Mouse (Mus musculus): Measurements from ENCODE around the gene AU022252. TPM values are rescaled to one million over a fixed set of nuclear protein-coding genes. Genes with fewer than 3 reads are reported as not detected.
A peak's percentile ranks its signal among the peaks of the same experiment; 100 is the strongest.

Gene AU022252
- polyA plus RNA-seq, 1 experiment from 2014 or later: 32.5 TPM

GRCm38 (mm10) chr4:119254012-119254618, 21.6 kb upstream of the AU022252 start:
- Histone ChIP-seq H3K27ac (peak overlapping the region; percentile 60), H3K9me3 (no peaks in the 10 kb centered on the region), H3K4me1 (replicated peaks) (peaks cover 16% of the 10 kb centered on the region), H3K9ac (peak overlapping the region; percentile 58), H3K4me3 (no peak overlapping the region), H3K4me2 (no peak overlapping the region), H3K36me3 (no peaks in the 10 kb centered on the region), H3K27me3 (no peaks in the 10 kb centered on the region)
- peak; percentile 55 for ATAC-seq (ENCODE audit: low FRiP score)
- 24% methylated on average over 9 of the region's 9 CpGs for WGBS

GRCm38 (mm10) chr4:119252025-119252808, 19.7 kb upstream of the AU022252 start:
- Histone ChIP-seq H3K9me3 (no peaks in the 10 kb centered on the region), H3K9ac (no peak overlapping the region), H3K4me3 (no peak overlapping the region), H3K4me2 (no peak overlapping the region), H3K36me3 (peaks cover 15% of the 10 kb centered on the region), H3K4me1 (replicated peaks) (peaks cover 25% of the 10 kb centered on the region), H3K27ac (no peak overlapping the region), H3K27me3 (no peaks in the 10 kb centered on the region)
- no peak for ATAC-seq (ENCODE audit: low FRiP score)
- 72% methylated on average over 7 of the region's 7 CpGs for whole genome bisulfite sequencing

- no peak for ATAC-seq (ENCODE audit: low FRiP score)
Observed at GRCm38 (mm10) chr4:119248407-119248965, 16.0 kb upstream of the AU022252 start.

GRCm38 (mm10) chr4:119247462-119248235, 15.1 kb upstream of the AU022252 start:
- Histone ChIP-seq H3K36me3 (peaks cover 61% of the 10 kb centered on the region), H3K27me3 (no peaks in the 10 kb centered on the region), H3K4me3 (no peak overlapping the region), H3K9me3 (no peaks in the 10 kb centered on the region), H3K4me2 (no peak overlapping the region), H3K27ac (peak overlapping the region; percentile 50), H3K4me1 (replicated peaks) (peaks cover 15% of the 10 kb centered on the region), H3K9ac (0 out of 2 replicates have a peak overlapping the region, but pooled peaks have one; percentile 35)
- WGBS: 27% methylated on average over 13 of the region's 13 CpGs
- ATAC-seq (ENCODE audit: low FRiP score): peak; percentile 62

More at GRCm38 (mm10) chr4:119248407-119248965, 16.0 kb upstream of the AU022252 start:
- Histone ChIP-seq H3K27ac (no peak overlapping the region), H3K4me2 (no peak overlapping the region), H3K4me1 (replicated peaks) (peaks cover 15% of the 10 kb centered on the region), H3K27me3 (no peaks in the 10 kb centered on the region), H3K36me3 (peaks cover 52% of the 10 kb centered on the region), H3K9me3 (no peaks in the 10 kb centered on the region), H3K9ac (no peak overlapping the region), H3K4me3 (no peak overlapping the region)
- 90% methylated on average over 11 of the region's 11 CpGs for WGBS

DNA sequence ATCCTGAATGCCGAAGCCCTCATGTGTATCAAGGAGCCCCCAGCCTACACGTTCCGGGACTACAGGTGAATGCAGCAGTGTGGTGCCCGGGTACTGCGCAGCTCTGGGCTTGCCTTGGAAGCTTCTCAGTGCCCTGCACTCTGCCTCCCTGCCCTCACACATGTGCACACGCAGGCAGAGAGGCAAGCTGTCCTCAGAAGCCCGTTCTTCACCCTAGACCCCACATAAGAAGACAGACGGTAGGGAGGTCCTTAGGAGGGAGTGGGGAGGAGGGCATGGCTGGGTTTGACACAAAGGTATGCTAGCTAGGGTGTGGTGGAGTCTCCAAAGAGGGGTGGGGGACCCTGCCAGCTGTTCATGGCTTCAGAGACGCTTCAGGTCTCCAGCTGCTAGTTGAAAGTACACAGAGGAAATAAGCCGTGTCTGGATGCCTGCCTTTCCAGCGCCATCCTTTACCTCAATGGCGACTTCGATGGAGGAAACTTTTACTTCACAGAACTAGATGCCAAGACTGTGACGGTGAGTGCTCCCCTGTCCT, 14.2 kb upstream of the AU022252 start:
- 0 out of 2 replicates have a peak overlapping the region, but pooled peaks have one; percentile 50 for H3K27ac ChIP-seq
- H3K4me3 ChIP-seq: no peak overlapping the region
- H3K27me3 ChIP-seq: no peaks in the 10 kb centered on the region
- no peak; the same call in 1 of the 2 replicates for ATAC-seq (ENCODE audit: low FRiP score)
- WGBS: 75% methylated on average over 14 of the region's 14 CpGs
- H3K36me3 ChIP-seq: peaks cover 70% of the 10 kb centered on the region
- no peak overlapping the region for H3K4me2 ChIP-seq
- H3K4me1 ChIP-seq (replicated peaks): peaks cover 15% of the 10 kb centered on the region
- H3K9ac ChIP-seq: 0 out of 2 replicates have a peak overlapping the region, but pooled peaks have one; percentile 8
- H3K9me3 ChIP-seq: no peaks in the 10 kb centered on the region

GRCm38 (mm10) chr4:119245961-119246360, 13.4 kb upstream of the AU022252 start:
- peaks cover 78% of the 10 kb centered on the region for H3K36me3 ChIP-seq
- ATAC-seq (ENCODE audit: low FRiP score): no peak
- H3K27ac ChIP-seq: no peak overlapping the region
- H3K4me2 ChIP-seq: no peak overlapping the region
- H3K9me3 ChIP-seq: no peaks in the 10 kb centered on the region
- 86% methylated on average over 9 of the region's 9 CpGs for WGBS
- no peak overlapping the region for H3K4me3 ChIP-seq
- H3K27me3 ChIP-seq: no peaks in the 10 kb centered on the region
- peaks cover 15% of the 10 kb centered on the region for H3K4me1 ChIP-seq (replicated peaks)
- no peak overlapping the region for H3K9ac ChIP-seq

GRCm38 (mm10) chr4:119245556-119245955, 13.0 kb upstream of the AU022252 start:
- no peaks in the 10 kb centered on the region for H3K9me3 ChIP-seq
- H3K36me3 ChIP-seq: peaks cover 81% of the 10 kb centered on the region
- peaks cover 15% of the 10 kb centered on the region for H3K4me1 ChIP-seq (replicated peaks)
- no peaks in the 10 kb centered on the region for H3K27me3 ChIP-seq
- WGBS: 81% methylated on average over 7 of the region's 7 CpGs
- no peak overlapping the region for H3K4me3 ChIP-seq
- H3K9ac ChIP-seq: no peak overlapping the region
- no peak for ATAC-seq (ENCODE audit: low FRiP score)
- H3K4me2 ChIP-seq: no peak overlapping the region
- H3K27ac ChIP-seq: 0 out of 2 replicates have a peak overlapping the region, but pooled peaks have one; percentile 2

DNA sequence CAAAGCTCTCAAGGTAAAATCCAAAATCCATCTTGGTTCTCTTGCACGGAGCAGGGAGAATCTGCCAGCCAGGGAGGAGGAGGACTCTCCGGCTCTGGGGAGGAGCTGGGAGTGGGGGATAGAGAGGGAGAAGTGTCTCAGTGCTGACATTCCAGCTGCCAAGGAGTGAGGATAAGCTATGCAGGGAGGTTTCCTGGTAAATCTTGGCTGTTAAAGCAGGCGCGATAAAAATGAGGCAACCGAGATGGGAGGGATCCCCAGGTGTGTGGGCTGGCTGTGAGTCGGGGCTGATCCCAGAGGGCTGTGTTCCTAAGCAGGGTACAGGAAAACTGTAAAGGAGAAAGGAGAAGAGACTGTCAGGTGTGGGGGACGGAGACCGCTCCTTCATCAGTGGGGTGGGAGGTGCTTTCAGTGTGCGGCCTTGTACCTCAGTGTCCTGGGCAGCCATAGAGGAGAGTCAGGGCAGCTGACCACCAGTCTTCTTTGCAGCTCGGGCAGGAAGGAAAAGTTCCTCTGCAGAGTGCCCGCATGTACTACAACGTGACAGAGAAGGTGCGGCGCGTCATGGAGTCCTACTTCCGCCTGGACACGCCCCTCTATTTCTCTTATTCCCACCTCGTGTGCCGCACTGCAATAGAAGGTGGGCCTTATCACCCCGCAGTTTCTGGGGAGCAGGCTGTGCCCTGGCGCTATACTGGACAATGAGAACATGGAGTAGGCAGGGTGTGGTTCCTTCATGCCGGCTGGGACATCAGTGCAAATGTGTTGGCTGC, 12.1 kb upstream of the AU022252 start:
- 82% methylated on average over 22 of the region's 22 CpGs for WGBS
- H3K27me3 ChIP-seq: no peaks in the 10 kb centered on the region
- H3K9me3 ChIP-seq: no peaks in the 10 kb centered on the region
- H3K4me3 ChIP-seq: no peak overlapping the region
- H3K27ac ChIP-seq: no peak overlapping the region
- H3K36me3 ChIP-seq: peaks cover 81% of the 10 kb centered on the region
- no peak overlapping the region for H3K4me2 ChIP-seq
- no peak for ATAC-seq (ENCODE audit: low FRiP score)
- H3K4me1 ChIP-seq (replicated peaks): peaks cover 15% of the 10 kb centered on the region
- H3K9ac ChIP-seq: no peak overlapping the region

- Histone ChIP-seq H3K4me1 (replicated peaks) (peaks cover 14% of the 10 kb centered on the region), H3K27me3 (no peaks in the 10 kb centered on the region), H3K4me3 (no peak overlapping the region), H3K9me3 (no peaks in the 10 kb centered on the region), H3K36me3 (peaks cover 72% of the 10 kb centered on the region), H3K4me2 (no peak overlapping the region), H3K9ac (no peak overlapping the region), H3K27ac (no peak overlapping the region)
- 96% methylated on average over 12 of the region's 12 CpGs for WGBS
- no peak for ATAC-seq (ENCODE audit: low FRiP score)
Observed at GRCm38 (mm10) chr4:119242571-119242970, 10.1 kb upstream of the AU022252 start.

DNA sequence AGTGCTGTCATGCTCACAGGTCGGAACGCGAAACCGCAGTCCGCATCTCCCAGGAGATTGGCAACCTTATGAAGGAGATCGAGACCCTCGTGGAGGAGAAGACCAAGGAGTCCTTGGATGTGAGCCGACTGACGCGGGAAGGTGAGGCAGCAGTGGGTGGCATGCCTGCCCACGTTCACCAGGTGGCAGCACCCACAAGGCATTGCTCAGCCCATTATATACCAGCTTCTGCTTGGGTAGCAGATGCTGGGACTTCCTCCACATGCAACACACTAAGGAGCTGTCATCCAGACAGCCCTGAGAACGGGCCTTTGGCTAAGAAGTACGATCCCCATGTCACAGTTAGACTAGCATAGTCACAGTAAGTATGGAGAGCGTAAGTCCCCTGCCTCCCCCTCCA, 9.2 kb upstream of the AU022252 start:
- Histone ChIP-seq H3K36me3 (peaks cover 72% of the 10 kb centered on the region), H3K4me1 (replicated peaks) (0 out of 2 replicates have a peak, but pooled peaks cover 7% of the 10 kb centered on the region), H3K9me3 (no peaks in the 10 kb centered on the region), H3K4me2 (no peak overlapping the region), H3K27ac (no peak overlapping the region; the same call in 1 of the 2 replicates), H3K9ac (no peak overlapping the region), H3K4me3 (no peak overlapping the region), H3K27me3 (no peaks in the 10 kb centered on the region)
- 92% methylated on average over 14 of the region's 14 CpGs for WGBS
- no peak for ATAC-seq (ENCODE audit: low FRiP score)

DNA sequence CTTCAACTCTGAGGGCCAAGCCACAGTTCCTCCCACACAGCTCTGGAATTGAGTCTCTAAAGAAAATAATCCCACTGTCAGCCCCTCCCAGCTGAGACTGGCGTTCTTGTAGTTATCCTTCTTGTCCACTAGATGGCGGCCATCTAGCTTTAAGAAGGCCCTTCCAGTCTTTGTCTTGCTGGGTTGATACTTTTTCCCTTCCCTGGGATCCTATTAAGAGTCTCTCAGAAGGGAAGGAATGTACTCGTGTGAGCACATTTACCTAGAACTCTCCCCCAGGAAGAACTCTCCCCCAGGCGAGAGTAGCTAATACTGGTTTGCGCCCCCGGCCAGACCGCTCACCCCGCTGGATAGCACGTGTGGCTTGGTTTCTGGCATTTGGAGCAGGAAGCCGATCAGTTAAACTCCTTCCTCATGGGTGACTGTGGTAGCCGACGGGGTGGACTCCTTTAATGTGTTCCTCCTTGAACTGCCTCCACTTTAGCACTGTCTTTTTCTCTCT, 6.7 kb upstream of the AU022252 start:
- Histone ChIP-seq H3K9ac (peak overlapping the region; percentile 31), H3K27ac (peak overlapping the region; percentile 70), H3K27me3 (no peaks in the 10 kb centered on the region), H3K4me1 (replicated peaks) (peaks cover 13% of the 10 kb centered on the region), H3K36me3 (peaks cover 55% of the 10 kb centered on the region), H3K9me3 (no peaks in the 10 kb centered on the region), H3K4me2 (no peak overlapping the region), H3K4me3 (no peak overlapping the region)
- ATAC-seq (ENCODE audit: low FRiP score): peak; percentile 21; the same call in 1 of the 2 replicates
- WGBS: 44% methylated on average over 12 of the region's 12 CpGs

Measured in hindbrain, embryonic 13.5 days (tissue).